Mouse (Mus musculus): ENCODE data around the gene Cysrt1.

Gene Cysrt1

GRCm38 (mm10) chr2:25242101-25242506, at the start of gene Cysrt1, which contains the start of gene Rnf208:
Gene Cysrt1 (minus strand): TSS chr2:25242452.
Gene Rnf208 (plus strand): TSS chr2:25242255.
- no peak for DNase-seq (ENCODE audit: low read depth)

DNA sequence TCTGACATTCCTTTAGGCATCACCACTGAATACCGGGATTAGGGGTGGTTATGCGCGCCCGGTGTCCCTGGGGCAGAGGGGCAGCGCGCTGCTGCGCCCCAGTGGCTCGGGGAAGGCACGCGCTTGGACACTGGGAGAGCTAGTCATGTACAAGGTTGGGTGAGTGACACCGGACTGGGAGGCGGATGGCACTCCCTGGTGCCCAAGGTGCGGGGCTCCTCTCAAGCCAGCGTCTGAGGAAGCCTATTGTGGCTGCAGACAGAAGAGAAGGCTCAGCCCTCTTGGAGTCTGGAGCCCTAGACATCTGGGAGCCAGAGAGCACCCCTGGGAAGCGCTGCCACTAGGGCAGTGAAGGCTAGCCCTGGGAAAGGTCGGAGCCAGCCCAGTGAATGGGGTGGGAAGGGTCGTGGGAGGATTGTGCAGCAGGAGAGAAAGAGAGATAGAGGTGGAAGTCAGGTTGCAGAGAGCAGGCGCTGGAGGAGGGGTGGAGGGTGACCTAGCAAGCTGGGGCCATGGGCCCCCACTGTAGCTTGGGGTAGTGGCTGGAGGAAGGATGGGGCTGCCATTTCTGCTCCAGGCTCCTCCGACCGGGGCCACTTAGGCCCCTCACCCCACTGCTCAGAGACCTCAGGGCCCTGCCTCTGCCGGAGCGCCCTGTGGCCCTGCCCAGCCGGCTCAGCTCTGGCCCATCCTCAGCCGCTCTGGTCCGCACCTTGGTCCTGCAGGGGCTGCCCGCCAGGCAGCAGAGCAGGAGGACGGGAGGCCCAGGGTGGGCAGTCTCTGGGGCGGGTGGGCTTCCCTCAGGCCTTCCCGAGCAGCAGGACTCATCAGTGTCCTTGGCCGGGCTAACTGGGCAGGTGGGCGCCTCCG, 49.2 kb upstream of the Cysrt1 start:
- no peak for DNase-seq (ENCODE audit: low read depth)

- no peak for DNase-seq (ENCODE audit: low read depth)
Measured at GRCm38 (mm10) chr2:25290816-25291130, 48.5 kb upstream of the Cysrt1 start.

- DNase-seq (ENCODE audit: low read depth) = no peak
Measured at GRCm38 (mm10) chr2:25290101-25290815, 48.0 kb upstream of the Cysrt1 start.

DNA sequence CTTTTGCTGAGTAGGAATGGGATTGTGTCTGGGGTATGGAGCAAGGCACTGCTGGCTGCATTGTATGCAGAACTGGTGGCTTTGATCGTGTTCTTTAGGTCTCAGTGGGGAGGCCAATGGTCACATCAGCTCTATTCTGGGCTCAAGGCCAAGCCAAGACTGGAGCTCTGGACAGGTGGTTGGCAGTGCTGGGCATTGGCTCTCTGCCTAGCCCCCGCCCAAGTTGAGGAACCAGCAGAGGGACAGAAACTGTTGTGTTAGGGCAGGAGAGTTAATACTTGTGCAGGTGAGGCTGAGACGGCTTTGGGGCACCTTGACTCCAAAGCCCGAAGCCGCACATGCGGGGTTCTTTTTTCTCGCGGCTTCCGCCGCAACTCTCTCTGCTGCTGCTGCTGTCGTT, 47.4 kb upstream of the Cysrt1 start, which contains the start of gene Lrrc26:
Lrrc26 (plus strand) TSS at position 265 of the 400 bp plus-strand sequence.
- no peak for DNase-seq (ENCODE audit: low read depth)

- no peak for DNase-seq (ENCODE audit: low read depth)
Measured at GRCm38 (mm10) chr2:25288734-25289345, 46.6 kb upstream of the Cysrt1 start.

- no peak for DNase-seq (ENCODE audit: low read depth)
Measured at GRCm38 (mm10) chr2:25287927-25288649, 45.8 kb upstream of the Cysrt1 start, which contains the start of gene Tmem210. Gene Tmem210 (plus strand): TSS chr2:25288145.

DNA sequence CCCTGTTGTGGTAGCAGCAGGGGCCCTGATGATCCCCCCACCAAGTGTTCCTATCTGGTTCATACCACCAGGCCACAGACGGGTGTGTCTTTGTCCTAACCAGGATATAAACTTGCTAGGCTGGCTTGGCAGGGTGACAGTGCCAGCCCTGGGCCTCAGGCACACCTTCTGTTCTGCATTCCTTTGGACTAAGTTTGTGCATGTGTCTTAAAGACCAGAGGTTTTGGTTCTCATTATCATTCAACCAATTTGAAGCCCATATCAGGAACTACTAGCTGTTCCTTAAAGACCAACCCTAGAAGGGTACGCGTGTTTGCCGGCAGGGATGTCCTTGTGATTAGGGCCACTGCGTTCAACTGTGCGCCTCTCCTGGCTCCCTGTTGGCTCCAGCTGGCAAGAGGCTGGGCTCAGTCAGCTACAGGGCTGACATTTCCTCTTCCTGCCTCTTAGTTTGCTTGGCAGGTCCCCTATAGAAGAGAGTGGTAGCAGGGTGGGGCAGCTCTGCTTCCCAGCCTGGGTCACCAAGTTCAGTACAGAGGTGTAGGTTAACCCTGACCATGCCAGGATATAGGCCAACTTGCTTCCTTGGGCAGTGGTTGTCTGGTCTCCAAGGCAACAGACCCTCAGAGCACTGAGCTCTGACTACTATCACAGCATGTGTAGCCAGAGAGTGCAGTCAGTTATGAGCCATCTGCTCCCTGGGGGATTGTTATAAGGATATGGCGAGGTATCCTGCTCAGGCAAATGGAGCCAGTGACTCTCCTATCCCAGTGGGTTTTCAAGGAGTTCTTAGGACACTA, 44.8 kb upstream of the Cysrt1 start:
- DNase-seq (ENCODE audit: low read depth) = no peak

DNA sequence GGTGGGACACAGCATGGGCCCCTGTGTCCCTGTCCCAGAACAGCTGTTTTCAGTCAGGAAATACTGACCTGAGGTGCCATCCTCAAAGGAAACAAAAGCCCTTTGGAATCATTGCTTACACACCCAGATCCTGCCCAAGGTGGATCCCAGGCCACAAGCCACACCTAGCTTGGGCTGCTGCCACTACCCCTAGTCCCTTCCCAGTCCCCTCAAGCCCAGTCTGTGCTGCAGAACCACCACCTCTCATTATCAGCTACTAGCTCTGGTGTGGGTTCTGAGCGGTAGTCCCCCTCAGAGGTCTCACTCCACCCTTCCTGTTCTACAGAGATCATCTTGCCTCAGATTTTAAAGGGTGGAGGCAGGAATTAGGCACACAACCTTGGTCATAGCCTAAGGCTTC, 44.1 kb upstream of the Cysrt1 start:
- no peak for DNase-seq (ENCODE audit: low read depth)

DNA sequence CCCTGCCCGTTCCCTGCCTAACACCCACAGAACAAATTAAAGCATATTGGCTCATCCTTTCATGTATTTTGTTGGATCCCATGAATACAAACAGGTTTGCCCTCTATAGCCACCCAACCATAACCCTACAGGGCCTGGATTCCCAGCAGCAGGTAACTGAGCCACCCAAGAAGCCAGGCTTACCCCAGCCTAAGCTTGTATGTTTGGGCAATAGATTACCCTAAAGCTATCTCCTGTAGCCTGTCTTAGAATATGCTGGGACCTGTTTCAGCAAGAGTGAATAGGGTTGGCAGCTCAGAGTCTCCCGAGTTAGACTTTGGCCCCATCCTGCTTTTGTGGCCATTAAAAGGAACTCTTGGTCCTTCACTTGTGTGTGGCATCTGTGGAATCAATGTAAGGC, 43.3 kb upstream of the Cysrt1 start:
- DNase-seq (ENCODE audit: low read depth) = no peak

GRCm38 (mm10) chr2:25278928-25279882, 37.0 kb upstream of the Cysrt1 start:
- peak; percentile 94 for DNase-seq (ENCODE audit: low read depth)

- no peak for DNase-seq (ENCODE audit: low read depth)
Measured at GRCm38 (mm10) chr2:25273010-25273409, 30.8 kb upstream of the Cysrt1 start.

DNA sequence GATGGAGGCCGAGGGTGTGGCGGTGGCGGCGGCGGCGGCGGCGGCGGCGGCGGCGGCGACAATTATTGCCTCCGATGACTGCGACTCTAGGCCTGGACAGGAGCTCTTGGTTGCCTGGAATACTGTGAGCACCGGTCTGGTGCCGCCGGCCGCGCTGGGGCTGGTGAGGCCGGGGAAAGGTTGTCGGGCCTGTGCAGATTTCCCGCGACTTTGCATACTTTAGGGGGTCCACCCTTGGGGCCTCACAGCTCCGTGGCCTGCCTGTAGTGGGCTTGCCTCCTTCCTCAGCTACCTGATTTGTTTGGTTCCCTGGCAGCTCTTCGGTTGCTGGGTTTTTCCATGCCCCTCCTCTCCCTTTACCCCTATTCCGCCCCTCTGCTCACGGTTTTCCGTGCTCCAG, 30.3 kb upstream of the Cysrt1 start:
- no peak for DNase-seq (ENCODE audit: low read depth)

GRCm38 (mm10) chr2:25271827-25272511, 29.7 kb upstream of the Cysrt1 start, which contains the start of the genes Ssna1 and Anapc2:
Gene Ssna1 (minus strand): TSS chr2:25272438.
Gene Anapc2 (plus strand): TSS chr2:25272478.
- DNase-seq (ENCODE audit: low read depth) = peak; percentile 98

- no peak for DNase-seq (ENCODE audit: low read depth)
Measured at GRCm38 (mm10) chr2:25267746-25268309, 25.6 kb upstream of the Cysrt1 start.

GRCm38 (mm10) chr2:25267241-25267640, 25.0 kb upstream of the Cysrt1 start:
- no peak for DNase-seq (ENCODE audit: low read depth)

DNA sequence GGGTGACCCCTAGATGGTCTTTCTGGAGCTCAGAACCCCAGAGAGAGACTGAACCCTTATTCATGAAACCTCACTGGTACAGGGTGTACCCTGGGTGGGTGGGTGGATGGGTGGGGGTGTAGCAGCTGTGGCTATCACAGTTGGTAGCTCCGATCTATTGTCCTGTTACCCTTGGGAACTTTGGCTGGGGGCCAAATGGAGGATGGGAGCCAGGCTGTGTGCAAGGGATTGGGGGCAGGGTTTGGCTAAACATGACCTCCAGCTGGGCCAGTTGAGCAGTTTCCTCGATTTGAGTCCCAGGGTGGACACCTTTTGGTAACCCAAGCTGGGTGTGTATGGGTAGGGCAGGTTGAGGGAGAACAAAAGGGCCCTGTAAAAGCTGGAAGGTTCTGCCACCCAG, 24.5 kb upstream of the Cysrt1 start:
- DNase-seq (ENCODE audit: low read depth) = no peak

GRCm38 (mm10) chr2:25265897-25266656, 23.8 kb upstream of the Cysrt1 start:
- DNase-seq (ENCODE audit: low read depth) = no peak
